Mouse (Mus musculus): ENCODE data around the gene Snx33.

GRCm38 (mm10) chr9:56886113-56886512, 42.1 kb downstream of the Snx33 start:
- TF ChIP-seq ELF1 (IDR thresholded peaks at IDR 0.05; ENCODE audit: low read depth, low read length) (no peak), CTCF (IDR thresholded peaks at IDR 0.05 in 2 of 3, conservative IDR thresholded peaks at IDR 0.05 in 1 of 3; ENCODE audit: control insufficient read depth in 1 of 3, insufficient read depth in 1 of 3, low read depth in 2 of 3, low read length in 3 of 3, poor library complexity in 1 of 3, severe bottlenecking in 1 of 3) (peak; percentile 39 to 64 (median 40)), SMC3 (IDR thresholded peaks at IDR 0.05; ENCODE audit: low read depth, low read length) (peak; percentile 25; the same call in 1 of the 2 replicates)
